Mouse (Mus musculus): Measurements from ENCODE around the gene Slc2a4.

DNA sequence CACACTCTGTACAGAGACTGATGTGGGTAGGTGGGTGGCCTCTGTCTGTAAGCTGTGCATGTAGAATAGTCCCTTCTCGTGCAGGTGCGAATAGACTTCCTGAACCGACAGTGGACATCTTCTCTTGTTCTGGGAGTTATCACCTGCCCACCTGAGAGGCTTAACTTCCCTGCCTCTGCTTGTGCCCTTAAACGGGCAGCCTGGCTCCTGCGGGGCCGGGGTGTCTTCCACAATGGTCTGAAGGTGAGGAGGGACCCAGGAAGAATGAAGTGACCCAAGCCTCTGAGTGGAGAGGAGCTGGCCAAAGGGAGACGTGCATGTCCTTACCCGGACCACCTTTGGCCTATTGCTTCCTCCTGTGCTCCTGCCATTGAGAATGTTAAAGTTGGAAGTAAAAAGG lies 37.8 kb downstream of the Slc2a4 start:
- no peak for TF ChIP-seq MAX (IDR thresholded peaks at IDR 0.05; ENCODE audit: low read depth)
- TF ChIP-seq TCF3 (IDR thresholded peaks at IDR 0.05; ENCODE audit: insufficient read length, low read depth), result no peak
- TF ChIP-seq POLR2A (IDR thresholded peaks at IDR 0.05; ENCODE audit: insufficient read length, low read depth), result no peak
- no peak for TF ChIP-seq POLR2AphosphoS2 (IDR thresholded peaks at IDR 0.05; ENCODE audit: insufficient read length, low read depth)
- TF ChIP-seq USF1 (IDR thresholded peaks at IDR 0.05; ENCODE audit: low read depth), result no peak
